Mouse (Mus musculus) heart, postnatal 10 days (tissue): ENCODE results near the gene Spint3. TPM values are rescaled to one million over a fixed set of nuclear protein-coding genes. Genes with fewer than 3 reads are reported as not detected.

Experiments used
- DNase-seq, 2 experiments: peaks; one replicate each; pipeline ENCODE4 v3.0.0; 2021
- intact Hi-C: fragments of 180-260 bp; cut with DNase I; formaldehyde crosslinking; loops from one replicate; pipeline ENCODE4 v1.15.1; 2025
- total RNA-seq, 2 experiments: library from RNA; stranded (reverse); gene quantifications; 2 replicates each; pipeline ENCODE4 v1.2.3; 2021

Gene Spint3
- total RNA-seq, 2 experiments from 2014 or later = not detected

DNA sequence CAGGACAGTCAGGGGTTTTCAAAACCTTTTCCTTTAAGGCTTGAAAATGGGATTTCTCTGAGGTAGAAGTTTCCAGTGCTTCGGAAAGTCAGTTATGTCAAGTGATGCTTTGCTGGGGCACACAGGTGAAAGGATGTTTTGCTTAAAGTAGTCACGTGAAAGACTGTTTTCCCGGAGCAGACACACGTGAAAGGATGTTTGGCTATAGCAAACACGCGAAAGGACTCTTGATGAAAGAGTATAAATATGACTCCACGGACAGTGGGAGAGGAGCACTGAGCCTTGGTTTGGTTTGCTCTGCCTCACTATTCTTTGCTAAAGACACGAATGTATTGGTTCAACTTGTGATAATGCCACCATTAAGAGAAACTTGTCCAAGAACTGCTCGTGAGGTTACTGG, 21.8 kb downstream of the Spint3 start:
- intact Hi-C loops = no loop called here
- no peak for DNase-seq

DNA sequence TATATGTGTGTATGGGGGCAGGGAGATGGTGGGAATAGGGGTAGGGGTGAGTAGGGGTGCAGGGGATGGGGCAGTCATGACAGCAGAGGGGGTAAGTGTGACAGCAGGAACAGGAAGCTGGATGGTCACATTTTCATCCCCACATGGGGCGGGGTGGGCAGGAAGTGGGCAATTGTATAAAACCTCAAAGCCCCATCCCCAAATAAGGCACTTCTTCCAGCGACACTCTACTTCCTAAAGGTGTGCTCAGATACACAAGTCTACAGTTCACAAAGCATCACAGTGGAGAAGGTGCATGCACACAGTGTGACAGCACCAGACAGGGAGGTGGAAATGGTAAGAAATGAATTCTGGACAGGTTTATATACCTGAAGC, 22.4 kb downstream of the Spint3 start:
- intact Hi-C loops = no loop called here
- DNase-seq = no peak

GRCm38 (mm10) chr2:164549963-164550894, 23.0 kb downstream of the Spint3 start:
- intact Hi-C loops = no loop called here
- no peak for DNase-seq

DNA sequence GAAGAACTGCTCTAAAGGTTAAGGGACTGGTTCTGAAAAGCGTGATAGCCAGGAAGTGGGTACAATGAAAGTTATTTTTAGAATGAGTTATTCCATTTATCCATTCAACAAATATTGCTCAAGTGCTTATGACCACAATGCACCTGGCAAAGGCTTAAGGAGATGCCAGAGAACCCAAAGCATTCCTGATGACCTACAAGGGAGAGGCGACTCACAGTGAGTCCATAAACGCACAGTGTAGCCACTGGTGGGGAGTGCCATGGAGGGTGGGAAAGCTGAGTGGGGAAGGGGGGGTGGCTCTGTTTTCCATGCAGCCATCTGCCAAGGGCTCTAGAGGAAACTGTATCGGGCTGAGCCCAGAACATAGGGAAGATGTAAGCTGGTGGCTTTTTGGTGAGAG, 23.9 kb downstream of the Spint3 start:
- no peak for DNase-seq
- intact Hi-C loops = no loop called here

GRCm38 (mm10) chr2:164544454-164545097, 28.7 kb downstream of the Spint3 start:
- intact Hi-C loops = no loop called here
- no peak for DNase-seq

DNA sequence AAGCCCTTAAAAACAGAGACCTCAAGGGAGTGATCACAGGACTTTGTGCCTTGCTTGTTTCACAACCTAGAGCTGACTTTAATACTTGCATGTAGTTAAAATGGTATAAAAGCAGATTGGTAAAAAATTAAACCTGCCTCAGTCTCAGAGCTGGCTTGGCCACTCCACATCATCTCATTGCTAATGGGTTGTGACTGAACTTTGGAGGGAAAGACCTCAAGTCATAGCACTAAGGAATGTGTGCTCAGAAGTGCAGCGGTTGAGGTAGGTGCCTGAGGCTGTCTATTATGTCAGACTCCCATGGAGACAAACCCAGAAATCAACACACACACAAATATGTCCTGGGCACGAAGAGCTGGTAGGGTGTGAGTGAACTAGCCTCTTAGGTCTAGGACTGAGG, 29.5 kb downstream of the Spint3 start:
- intact Hi-C loops = no loop called here
- no peak for DNase-seq

DNA sequence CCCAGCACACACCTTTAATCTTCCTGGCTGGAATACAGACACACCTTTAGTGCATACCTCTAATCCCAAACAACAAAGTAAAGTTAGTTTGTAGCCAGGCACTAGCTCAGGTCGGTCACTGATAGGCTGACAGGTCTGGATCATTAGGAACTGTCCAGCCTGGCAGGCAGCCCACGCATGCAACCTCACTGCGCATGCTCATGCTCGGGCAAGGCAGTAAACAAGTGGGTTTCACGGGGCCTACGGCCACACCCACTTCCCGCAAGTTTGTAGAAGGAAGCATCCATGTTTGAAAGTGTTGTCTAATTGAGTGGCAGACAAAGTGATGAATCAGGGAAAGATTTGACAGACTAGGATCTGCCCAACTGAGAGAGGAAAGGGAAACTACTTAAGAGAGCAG, 30.7 kb downstream of the Spint3 start:
- no peak for DNase-seq
- intact Hi-C loops = no loop called here

DNA sequence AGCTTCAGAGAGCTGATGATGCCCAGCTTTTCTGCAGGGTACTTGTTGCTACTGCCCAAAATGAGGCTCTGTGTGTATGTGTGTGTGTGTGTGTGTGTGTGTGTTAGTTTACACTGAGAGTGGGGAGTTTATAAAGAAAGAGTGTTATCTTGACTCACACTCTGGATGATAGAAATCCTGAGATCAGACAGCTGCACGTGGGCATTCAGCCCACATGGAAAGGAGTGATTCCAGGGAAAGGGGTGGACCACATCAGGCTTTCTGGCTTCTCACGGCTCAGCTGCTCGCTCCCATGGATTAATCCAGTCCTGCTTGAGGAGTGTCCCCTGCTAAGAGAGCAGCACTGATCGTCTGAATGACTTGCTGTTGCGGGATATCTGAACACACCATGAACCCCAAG, 31.1 kb downstream of the Spint3 start:
- intact Hi-C loops = no loop called here

GRCm38 (mm10) chr2:164540652-164541427, 32.4 kb downstream of the Spint3 start:
- intact Hi-C loops = no loop called here
- peak in 1 of 2 experiments; percentile 33 for DNase-seq

More for the DNA sequence above, 31.1 kb downstream of the Spint3 start:
- no peak for DNase-seq

DNA sequence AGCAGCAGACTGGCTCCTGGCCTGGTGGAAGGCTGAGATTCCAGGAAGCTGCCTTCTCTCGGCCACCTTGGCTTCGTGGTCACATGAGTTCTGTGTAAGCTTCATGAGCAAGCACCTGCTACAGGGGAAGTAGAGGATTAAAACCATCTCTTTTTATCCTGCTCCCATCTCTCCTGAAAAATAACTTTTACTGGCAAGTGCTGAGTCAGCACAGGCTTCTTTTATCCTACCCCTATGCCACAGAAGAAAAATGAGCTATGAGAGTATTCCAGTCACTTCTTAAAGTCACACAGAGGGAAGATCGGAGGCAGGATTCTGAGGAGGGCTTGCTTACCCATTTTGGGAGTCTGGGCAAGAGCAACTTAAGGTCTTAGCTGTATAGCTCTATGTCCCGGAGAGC, 36.3 kb downstream of the Spint3 start:
- DNase-seq = no peak
- intact Hi-C loops = no loop called here

DNA sequence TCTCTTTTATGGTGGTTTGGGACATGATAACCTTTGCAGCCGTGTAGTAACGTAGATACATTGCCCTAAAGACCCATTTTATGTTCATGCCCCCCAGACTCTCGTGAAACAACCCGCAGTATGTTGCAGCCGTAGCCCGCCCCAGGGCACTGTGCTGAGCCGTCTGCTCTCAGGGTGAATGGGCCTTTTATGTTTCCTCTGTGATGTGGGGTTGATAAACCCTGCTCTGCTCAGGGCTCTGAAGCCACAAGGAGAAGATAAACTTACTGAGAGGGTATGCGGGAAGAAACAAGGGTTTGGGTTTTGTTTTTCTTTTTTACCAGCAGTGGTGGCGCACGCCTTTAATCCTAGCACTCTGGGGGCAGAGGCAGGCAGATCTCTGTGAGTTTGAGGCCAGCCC, 38.9 kb downstream of the Spint3 start:
- intact Hi-C loops = no loop called here
- no peak for DNase-seq

- DNase-seq = peak; percentile 75 to 84
- intact Hi-C loops = loop anchor here (2.0 kb wide), 1 partner anchor 114 kb away; no protein-coding TSS in a partner anchor
These were observed 42.1 kb downstream of the Spint3 start for GRCm38 (mm10) chr2:164531169-164531568.

DNA sequence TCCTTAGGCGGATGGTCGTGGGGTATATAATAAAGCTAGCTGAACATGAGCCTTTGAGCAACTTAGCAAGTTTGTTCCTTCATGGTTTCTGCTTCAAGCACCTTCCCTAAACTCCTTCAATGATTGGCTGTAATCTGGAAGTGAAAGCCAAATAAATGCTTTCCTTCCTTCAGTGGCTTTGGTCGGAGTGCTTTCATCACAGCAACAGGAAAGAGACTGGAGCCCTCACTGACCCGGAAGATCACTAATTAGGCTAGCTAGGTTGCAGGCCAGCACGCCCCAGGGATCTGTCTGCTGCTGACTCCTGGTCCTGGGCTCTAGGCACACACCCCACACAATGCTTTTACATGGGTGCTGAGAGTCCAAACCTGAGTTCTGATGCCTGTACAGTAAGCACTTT, 44.7 kb downstream of the Spint3 start:
- intact Hi-C loops = loop anchor here (10.0 kb wide), 1 partner anchor 424 kb away; no protein-coding TSS in a partner anchor
- DNase-seq = no peak

- intact Hi-C loops = loop anchor here (10.0 kb wide), 1 partner anchor 419 kb away; no protein-coding TSS in a partner anchor
These were observed 49.9 kb downstream of the Spint3 start for GRCm38 (mm10) chr2:164523301-164523773.

GRCm38 (mm10) chr2:164522280-164522679, 51.0 kb downstream of the Spint3 start:
- no peak for DNase-seq
- intact Hi-C loops = loop anchor here (10.0 kb wide), 1 partner anchor 417 kb away; no protein-coding TSS in a partner anchor

More at GRCm38 (mm10) chr2:164523301-164523773, 49.9 kb downstream of the Spint3 start:
- DNase-seq = no peak

DNA sequence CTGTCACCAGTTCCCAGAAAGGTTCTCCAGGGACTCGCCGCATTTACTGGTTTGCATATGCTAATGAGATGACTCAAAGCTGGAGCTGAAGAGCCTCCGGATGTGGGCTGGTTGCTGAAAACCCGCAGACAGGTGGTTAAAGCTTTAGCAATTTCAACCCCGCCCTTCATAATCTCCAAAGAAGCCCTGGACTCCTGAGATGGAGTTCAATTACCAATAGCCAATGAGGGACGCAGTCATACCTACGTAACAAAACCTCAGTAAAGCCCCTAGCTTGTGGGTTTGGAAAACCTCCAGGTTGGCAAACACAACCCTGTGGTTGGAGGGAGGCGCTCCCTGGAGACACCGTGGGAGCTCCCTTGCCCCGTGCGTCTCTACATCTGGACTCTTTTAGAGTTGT, 51.4 kb downstream of the Spint3 start:
- DNase-seq = no peak
- intact Hi-C loops = loop anchor here (1.0 to 10.0 kb wide), 3 partner anchors 59 to 417 kb away; no protein-coding TSS in a partner anchor

DNA sequence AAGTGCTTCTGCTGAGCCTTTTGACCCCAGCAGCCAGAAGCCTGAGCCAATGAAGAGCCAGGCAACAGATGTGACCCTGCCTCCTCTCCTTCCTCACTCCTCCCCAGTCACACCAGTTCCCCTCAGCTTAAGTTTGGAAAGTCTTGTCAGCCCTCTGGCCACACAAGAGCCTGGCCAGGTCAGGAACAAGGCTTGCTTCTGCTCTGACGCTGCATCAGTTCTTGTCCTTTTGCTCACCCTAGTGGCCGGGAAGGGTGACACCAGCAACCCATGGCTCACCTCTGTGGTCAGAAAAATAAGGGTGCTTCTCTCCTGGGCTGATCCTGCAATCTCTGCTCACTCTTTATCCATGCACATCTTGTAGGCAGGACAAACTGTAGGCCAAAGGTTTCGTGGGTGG, 52.5 kb downstream of the Spint3 start:
- peak; percentile 73 to 76 for DNase-seq
- intact Hi-C loops = loop anchor here (1.0 to 10.0 kb wide), 3 partner anchors 58 to 416 kb away; no protein-coding TSS in a partner anchor
